Mouse (Mus musculus): ENCODE measurements around the gene Rab31.
A peak's percentile ranks its signal among the peaks of the same experiment; 100 is the strongest.

Rab31 gene

GRCm38 (mm10) chr17:65771951-65772934 is at the start of gene Rab31:
Gene Rab31, minus strand, starts transcription at chr17:65772752.
- DNase-seq (ENCODE audit: low spot score in 2 of 2): peak; percentile 35 to 45

GRCm38 (mm10) chr17:65820197-65820596 is 47.6 kb upstream of the Rab31 start:
- no peak for DNase-seq (ENCODE audit: low spot score in 2 of 2)

DNA sequence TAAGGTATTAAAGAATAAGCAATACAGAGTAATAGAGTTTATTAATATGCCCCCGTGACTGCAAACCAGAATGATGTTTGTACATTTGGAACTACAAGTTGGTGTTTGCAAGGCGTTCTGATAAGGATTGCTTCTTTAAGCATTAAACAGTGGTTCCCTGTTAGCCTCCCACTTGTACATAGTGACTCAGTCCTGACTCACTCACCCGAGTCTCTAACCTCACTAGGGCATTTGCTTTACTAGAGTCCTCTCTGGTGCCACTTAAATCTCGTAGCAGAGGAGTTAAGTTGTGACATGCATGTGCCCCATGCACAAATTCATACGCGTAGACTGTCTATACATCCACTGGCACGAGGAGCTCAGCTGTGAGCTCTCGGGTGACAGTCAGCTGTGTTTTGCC is 41.2 kb upstream of the Rab31 start:
- no peak for DNase-seq (ENCODE audit: low spot score in 2 of 2)

- DNase-seq (ENCODE audit: low spot score in 2 of 2): no peak
These were observed 38.5 kb upstream of the Rab31 start for GRCm38 (mm10) chr17:65811032-65811431.

DNA sequence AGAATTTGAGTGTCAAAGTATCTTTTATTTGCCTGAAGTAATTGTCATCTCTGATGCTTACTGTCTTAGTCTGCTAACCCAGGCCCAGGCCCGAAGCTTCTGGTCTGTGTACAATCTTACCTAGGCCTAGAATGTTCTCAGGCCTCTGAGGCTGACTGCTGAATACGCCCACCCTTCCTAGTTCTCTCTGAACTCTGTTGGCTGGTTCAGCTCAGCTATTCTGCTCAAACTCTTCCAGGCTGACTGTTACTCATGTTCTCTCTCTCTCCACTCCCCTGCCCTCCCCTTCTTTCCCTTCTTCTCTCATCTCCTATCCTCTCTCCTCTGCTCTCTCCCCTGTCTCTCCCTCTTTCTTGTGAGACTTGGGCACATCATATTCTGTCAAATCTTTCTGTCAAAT is 33.9 kb upstream of the Rab31 start:
- DNase-seq (ENCODE audit: low spot score in 2 of 2): no peak

GRCm38 (mm10) chr17:65805966-65806365 is 33.4 kb upstream of the Rab31 start:
- no peak for DNase-seq (ENCODE audit: low spot score in 2 of 2)

DNA sequence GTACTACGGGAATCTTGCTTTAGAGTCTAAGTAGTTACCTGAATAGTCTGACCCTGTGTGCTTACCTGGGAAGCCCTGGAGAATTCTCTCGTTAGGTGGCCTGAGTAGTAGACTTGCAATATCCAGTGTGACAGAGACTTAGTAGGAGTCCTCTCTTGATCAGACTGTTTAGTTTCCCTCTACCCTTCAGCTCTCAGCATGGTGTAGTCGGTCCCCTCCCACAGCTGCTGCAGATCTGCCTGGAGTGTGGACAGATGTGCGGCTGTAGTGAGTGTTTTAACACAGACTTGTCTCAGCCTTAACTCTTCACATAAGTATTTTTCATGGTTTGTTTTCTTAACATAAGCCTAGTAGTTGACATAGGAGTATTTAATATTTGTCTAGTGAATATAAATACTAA is 29.5 kb upstream of the Rab31 start:
- DNase-seq (ENCODE audit: low spot score in 2 of 2): no peak

- no peak for DNase-seq (ENCODE audit: low spot score in 2 of 2)
These were observed 27.9 kb upstream of the Rab31 start for GRCm38 (mm10) chr17:65800451-65800850.

DNA sequence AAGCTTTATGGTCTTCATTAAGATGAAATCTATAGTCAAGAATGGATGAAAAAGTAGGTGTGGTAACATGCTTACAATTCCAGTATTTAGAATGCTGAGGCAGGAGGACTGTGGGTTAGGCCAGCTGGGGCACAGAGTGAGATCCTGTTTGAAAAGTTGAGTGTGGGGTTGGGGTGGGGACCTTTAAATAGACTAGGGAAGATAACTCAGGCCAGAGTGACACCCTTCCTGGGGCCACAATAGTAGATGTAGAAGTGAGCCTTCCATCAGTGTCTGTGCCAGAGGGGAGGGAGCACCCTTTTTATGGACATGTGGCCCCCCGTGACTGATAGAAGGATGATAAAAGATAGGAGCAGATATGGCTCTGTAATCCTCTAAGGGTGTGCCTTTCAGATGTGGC is 26.8 kb upstream of the Rab31 start:
- no peak for DNase-seq (ENCODE audit: low spot score in 2 of 2)

DNA sequence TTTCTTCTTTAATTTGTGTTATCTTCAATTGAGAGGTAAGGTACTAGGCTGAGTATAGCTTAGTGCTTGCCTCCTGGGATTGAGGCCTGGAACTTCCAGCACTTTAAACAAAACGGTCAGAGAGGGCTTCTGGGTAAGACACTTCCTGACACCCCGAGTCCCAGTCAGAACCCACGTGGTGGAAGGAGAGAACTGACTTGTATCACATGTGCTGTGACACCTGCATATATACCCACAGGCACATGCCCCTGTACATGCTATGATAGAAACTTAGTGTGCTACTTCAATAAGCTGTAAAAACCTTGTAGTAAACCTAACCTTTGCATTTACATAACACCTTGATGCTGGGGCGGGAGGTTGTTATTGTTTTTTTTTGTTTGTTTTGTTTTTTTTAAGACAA is 25.9 kb upstream of the Rab31 start:
- DNase-seq (ENCODE audit: low spot score in 2 of 2): no peak

DNA sequence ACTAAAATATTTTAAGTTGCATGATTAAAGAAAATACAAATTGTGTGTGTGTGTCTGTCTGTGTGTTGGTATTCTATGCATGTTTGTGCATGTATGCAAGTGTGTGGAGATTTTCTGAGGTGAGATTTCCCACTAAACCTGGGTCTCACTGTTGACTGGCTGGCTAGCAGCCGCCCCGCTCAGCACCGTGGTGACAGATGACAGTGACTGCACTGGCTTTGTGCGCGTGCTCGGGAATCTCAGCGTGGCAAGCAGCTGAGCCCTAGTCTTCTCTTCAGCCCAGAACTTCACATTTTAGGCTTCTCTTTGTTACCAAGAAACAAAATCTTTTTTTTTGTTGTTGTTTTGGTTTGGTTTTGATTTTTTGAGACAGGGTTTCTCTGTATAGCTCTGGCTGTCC is 23.5 kb upstream of the Rab31 start:
- DNase-seq (ENCODE audit: low spot score in 2 of 2): no peak

GRCm38 (mm10) chr17:65794096-65794850 is 21.7 kb upstream of the Rab31 start:
- no peak for DNase-seq (ENCODE audit: low spot score in 2 of 2)

- no peak for DNase-seq (ENCODE audit: low spot score in 2 of 2)
These were observed 20.9 kb upstream of the Rab31 start for GRCm38 (mm10) chr17:65793307-65793930.

GRCm38 (mm10) chr17:65791161-65791560 is 18.6 kb upstream of the Rab31 start:
- no peak for DNase-seq (ENCODE audit: low spot score in 2 of 2)

- DNase-seq (ENCODE audit: low spot score in 2 of 2): no peak
These were observed 17.0 kb upstream of the Rab31 start for GRCm38 (mm10) chr17:65789576-65789975.

- DNase-seq (ENCODE audit: low spot score in 2 of 2): no peak
These were observed 16.2 kb upstream of the Rab31 start for GRCm38 (mm10) chr17:65788542-65789291.

- no peak for DNase-seq (ENCODE audit: low spot score in 2 of 2)
These were observed 14.7 kb upstream of the Rab31 start for GRCm38 (mm10) chr17:65787261-65787660.

DNA sequence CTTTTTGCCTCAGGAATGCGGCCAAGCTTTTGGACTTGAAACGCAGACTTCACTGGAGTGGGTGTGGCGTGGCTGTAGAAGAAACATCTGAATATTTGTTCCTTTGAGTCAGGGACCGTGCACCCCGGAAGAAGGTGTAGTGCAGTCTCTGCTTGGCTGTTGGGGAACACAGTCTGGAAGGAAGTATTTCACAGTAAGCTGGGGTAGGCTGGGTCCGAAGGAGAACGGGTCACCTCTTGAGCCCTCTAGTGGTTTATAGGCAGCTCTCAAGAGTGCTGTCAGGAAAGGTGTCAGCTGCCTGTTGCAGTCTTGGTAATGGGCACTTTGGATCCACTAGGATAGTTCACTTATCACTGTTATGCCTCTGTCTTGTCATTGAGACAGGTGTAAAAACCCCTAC is 13.7 kb upstream of the Rab31 start:
- DNase-seq (ENCODE audit: low spot score in 2 of 2): no peak

GRCm38 (mm10) chr17:65785707-65786106 is 13.2 kb upstream of the Rab31 start:
- no peak for DNase-seq (ENCODE audit: low spot score in 2 of 2)

DNA sequence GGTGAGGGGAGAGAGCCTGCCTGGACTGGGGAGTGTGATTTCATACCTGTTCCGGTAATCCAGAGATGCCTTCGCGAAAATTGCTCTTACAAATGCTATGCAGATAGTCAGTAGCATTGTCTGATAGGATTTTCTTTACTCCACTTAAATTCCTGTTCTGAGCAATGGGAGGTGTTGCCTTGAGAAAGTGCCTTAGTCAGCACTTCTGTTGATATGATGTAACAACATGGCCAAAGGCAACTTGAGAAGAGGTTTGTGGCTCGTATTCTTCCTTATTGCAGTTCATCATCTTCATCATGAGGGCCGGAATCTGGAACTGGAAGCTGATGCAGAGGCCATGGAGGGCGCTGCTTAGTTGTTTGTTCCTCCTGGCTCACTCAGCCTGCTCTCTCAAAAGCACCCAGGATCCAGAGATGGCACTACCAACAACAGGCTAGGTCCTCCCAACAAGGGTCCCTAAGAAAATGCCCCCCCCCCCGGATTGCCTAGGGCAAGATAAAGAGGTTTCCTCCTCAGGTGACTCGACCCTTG is 12.1 kb upstream of the Rab31 start:
- DNase-seq (ENCODE audit: low spot score in 2 of 2): no peak

Measured in spleen, postnatal 14 days (tissue).